Mouse (Mus musculus) bone marrow, adult 2 months (tissue): Measurements from ENCODE around the gene Mindy2. TPM values are rescaled to one million over a fixed set of nuclear protein-coding genes. Genes with fewer than 3 reads are reported as not detected.

Source experiments
- H3K27ac ChIP-seq: fragments of 200-500 bp; 2 replicates; pipeline ENCODE4 v1.5.1; 2012; ENCODE audit warnings: low read depth, mild to moderate bottlenecking, control low read depth, inconsistent platforms, low read length; ENCODE audit not compliant: control insufficient read depth, poor library complexity, insufficient read depth
- H3K4me1 ChIP-seq: fragments of 200-500 bp; 2 replicates; pipeline ENCODE4 v1.6.1; 2011; ENCODE audit warnings: low read length; ENCODE audit not compliant: control insufficient read depth, insufficient read depth
- H3K4me3 ChIP-seq: fragments of 200-500 bp; replicated peaks from 2 replicates; pipeline ENCODE3; 2011; ENCODE audit warnings: mild to moderate bottlenecking, low read depth, low read length, control low read depth; ENCODE audit not compliant: control insufficient read depth
- CTCF ChIP-seq: fragments of 200-500 bp; IDR thresholded peaks from 2 replicates; pipeline ENCODE4 v1.5.1; 2011; ENCODE audit warnings: low read length, control low read depth; ENCODE audit not compliant: control insufficient read depth, insufficient read depth
- POLR2A ChIP-seq: fragments of 200-500 bp; IDR thresholded peaks from 2 replicates; pipeline ENCODE4 v1.6.1; 2011; ENCODE audit warnings: low read depth, mild to moderate bottlenecking, control low read depth, low read length, borderline replicate concordance; ENCODE audit not compliant: control insufficient read depth
- WGBS: fragments of 180-500 bp; shearing (Covaris S2); methylation state at CpG from one replicate; pipeline ENCODE4 v1.1.7; 2018; 5-methylcytosine and 5-hydroxymethylcytosine counted together
- polyA plus RNA-seq: library from polyadenylated mRNA; stranded (reverse); fragments of >200 nt; gene quantifications from 2 replicates; pipeline ENCODE4 v1.2.4, GENCODE M21; 2011; ENCODE audit warnings: low replicate concordance; ENCODE audit not compliant: missing spikeins, insufficient read depth, insufficient read length

Mindy2 gene
- polyA plus RNA-seq, 1 experiment, result 17.6 TPM

- no peak for TF ChIP-seq POLR2A
- TF ChIP-seq CTCF, result no peak
- 91% methylated on average over 2 of the region's 2 CpGs for WGBS
- H3K4me3 ChIP-seq, result no peak overlapping the region
Observed at GRCm38 (mm10) chr9:70636748-70637147, 20.2 kb downstream of the Mindy2 start.

GRCm38 (mm10) chr9:70631665-70632064 is 25.3 kb downstream of the Mindy2 start:
- TF ChIP-seq CTCF (no peak), POLR2A (no peak)
- Histone ChIP-seq H3K27ac (no peak overlapping the region), H3K4me3 (no peak overlapping the region), H3K4me1 (no peaks in the 10 kb centered on the region)
- WGBS, result 54% methylated on average over 5 of the region's 5 CpGs

More at GRCm38 (mm10) chr9:70636748-70637147, 20.2 kb downstream of the Mindy2 start:
- Histone ChIP-seq H3K4me1 (no peaks in the 10 kb centered on the region), H3K27ac (no peak overlapping the region)

- no peak for TF ChIP-seq CTCF
- TF ChIP-seq POLR2A, result no peak
- 100% methylated on average over 2 of the region's 2 CpGs for WGBS
- Histone ChIP-seq H3K4me3 (no peak overlapping the region), H3K27ac (no peak overlapping the region), H3K4me1 (no peaks in the 10 kb centered on the region)
Observed at GRCm38 (mm10) chr9:70629711-70630110, 27.3 kb downstream of the Mindy2 start.

- Histone ChIP-seq H3K4me3 (no peak overlapping the region), H3K4me1 (no peaks in the 10 kb centered on the region), H3K27ac (no peak overlapping the region)
- 69% methylated on average over 3 of the region's 3 CpGs for WGBS
- no peak for TF ChIP-seq CTCF
- no peak for TF ChIP-seq POLR2A
Observed at GRCm38 (mm10) chr9:70611026-70611673, 45.8 kb downstream of the Mindy2 start.

- 97% methylated on average over 1 of the region's 1 CpGs for WGBS
- Histone ChIP-seq H3K4me1 (no peaks in the 10 kb centered on the region), H3K27ac (no peak overlapping the region), H3K4me3 (no peak overlapping the region)
- TF ChIP-seq POLR2A (no peak), CTCF (no peak)
Observed at GRCm38 (mm10) chr9:70602186-70602845, 54.7 kb downstream of the Mindy2 start.

GRCm38 (mm10) chr9:70598271-70598670 is 58.7 kb downstream of the Mindy2 start:
- TF ChIP-seq CTCF (no peak), POLR2A (no peak)
- WGBS, result 99% methylated on average over 2 of the region's 2 CpGs
- no peaks in the 10 kb centered on the region for H3K4me1 ChIP-seq
- H3K4me3 ChIP-seq, result no peak overlapping the region
- H3K27ac ChIP-seq, result no peak overlapping the region

GRCm38 (mm10) chr9:70591486-70591885 is 65.5 kb downstream of the Mindy2 start:
- Histone ChIP-seq H3K4me3 (no peak overlapping the region), H3K4me1 (peaks cover 4% of the 10 kb centered on the region), H3K27ac (no peak overlapping the region)
- no peak for TF ChIP-seq POLR2A
- no peak for TF ChIP-seq CTCF
- 7% methylated on average over 9 of the region's 9 CpGs for WGBS

- Histone ChIP-seq H3K27ac (no peak overlapping the region), H3K4me1 (peaks cover 4% of the 10 kb centered on the region), H3K4me3 (no peak overlapping the region)
- 13% methylated on average over 4 of the region's 4 CpGs for WGBS
- TF ChIP-seq CTCF, result no peak
- TF ChIP-seq POLR2A, result no peak
Observed at GRCm38 (mm10) chr9:70590775-70591174, 66.2 kb downstream of the Mindy2 start.
